Mouse (Mus musculus) retina, postnatal 1 day (tissue): ENCODE data around the gene Spef1.
"Not testable (repeated sequence)": the region's sequence is repeated elsewhere in the genome, so short reads cannot be mapped to it uniquely, and the experiment has no call there.

ENCODE experiments used
- DNase-seq: peaks from one replicate; pipeline ENCODE4 v3.0.0-alpha.2; 2012

Spef1 gene

GRCm38 (mm10) chr2:131186771-131187601, at the start of gene Spef1, which contains the start of gene Cdc25b:
TSS of gene Spef1 (minus strand) at chr2:131187282.
TSS of gene Cdc25b (plus strand) at chr2:131186949.
- DNase-seq, result peak; percentile 93

GRCm38 (mm10) chr2:131234970-131235635, 48.0 kb upstream of the Spef1 start:
- DNase-seq, result no peak

- no peak for DNase-seq
These were observed 47.1 kb upstream of the Spef1 start for GRCm38 (mm10) chr2:131234127-131234650.

- peak; percentile 97 for DNase-seq
These were observed 46.4 kb upstream of the Spef1 start, which contains the start of gene Mavs for GRCm38 (mm10) chr2:131233307-131234126. TSS of gene Mavs (plus strand) at chr2:131234063.

- DNase-seq, result no peak
These were observed 45.5 kb upstream of the Spef1 start for GRCm38 (mm10) chr2:131232558-131232957.

- DNase-seq, result no peak
These were observed 40.2 kb upstream of the Spef1 start for GRCm38 (mm10) chr2:131227243-131227642.

GRCm38 (mm10) chr2:131226669-131227068, 39.6 kb upstream of the Spef1 start:
- not testable (repeated sequence) for DNase-seq

- DNase-seq, result no peak
These were observed 38.1 kb upstream of the Spef1 start for GRCm38 (mm10) chr2:131225178-131225577.

- no peak for DNase-seq
These were observed 36.5 kb upstream of the Spef1 start for GRCm38 (mm10) chr2:131223569-131223968.

- no peak for DNase-seq
These were observed 35.5 kb upstream of the Spef1 start for GRCm38 (mm10) chr2:131222562-131222961.

- no peak for DNase-seq
These were observed 34.9 kb upstream of the Spef1 start for GRCm38 (mm10) chr2:131221853-131222515.

GRCm38 (mm10) chr2:131220030-131220429, 32.9 kb upstream of the Spef1 start:
- no peak for DNase-seq

- DNase-seq, result no peak
These were observed 29.1 kb upstream of the Spef1 start for GRCm38 (mm10) chr2:131215941-131216858.

- no peak for DNase-seq
These were observed 26.7 kb upstream of the Spef1 start for GRCm38 (mm10) chr2:131213773-131214172.

- peak; percentile 22 for DNase-seq
These were observed 24.0 kb upstream of the Spef1 start for GRCm38 (mm10) chr2:131211026-131211615.

- peak; percentile 97 for DNase-seq
These were observed 23.1 kb upstream of the Spef1 start for GRCm38 (mm10) chr2:131209969-131210792.

- DNase-seq, result no peak
These were observed 22.2 kb upstream of the Spef1 start for GRCm38 (mm10) chr2:131209125-131209795.

- DNase-seq, result no peak
These were observed 21.3 kb upstream of the Spef1 start for GRCm38 (mm10) chr2:131208356-131208755.

- DNase-seq, result no peak
These were observed 19.7 kb upstream of the Spef1 start, which contains the start of gene Ap5s1 for GRCm38 (mm10) chr2:131206778-131207177. TSS of gene Ap5s1 (plus strand) at chr2:131207078.
